Mouse (Mus musculus): ENCODE measurements around the gene Ipo5.

- TF ChIP-seq CTCF (IDR thresholded peaks at IDR 0.05; ENCODE audit: borderline replicate concordance, insufficient read depth, low read depth, low read length), result peak; percentile 43; the same call in 1 of the 2 replicates
- TF ChIP-seq POLR2A (IDR thresholded peaks at IDR 0.05; ENCODE audit: borderline replicate concordance, insufficient read depth, low read length), result no peak
These were observed 68.5 kb downstream of the Ipo5 start for GRCm38 (mm10) chr14:120979559-120979958.

Data from cerebellum, adult 2 months (tissue).